Mouse (Mus musculus): Measurements from ENCODE around the gene Ctsa.

Ctsa gene

DNA sequence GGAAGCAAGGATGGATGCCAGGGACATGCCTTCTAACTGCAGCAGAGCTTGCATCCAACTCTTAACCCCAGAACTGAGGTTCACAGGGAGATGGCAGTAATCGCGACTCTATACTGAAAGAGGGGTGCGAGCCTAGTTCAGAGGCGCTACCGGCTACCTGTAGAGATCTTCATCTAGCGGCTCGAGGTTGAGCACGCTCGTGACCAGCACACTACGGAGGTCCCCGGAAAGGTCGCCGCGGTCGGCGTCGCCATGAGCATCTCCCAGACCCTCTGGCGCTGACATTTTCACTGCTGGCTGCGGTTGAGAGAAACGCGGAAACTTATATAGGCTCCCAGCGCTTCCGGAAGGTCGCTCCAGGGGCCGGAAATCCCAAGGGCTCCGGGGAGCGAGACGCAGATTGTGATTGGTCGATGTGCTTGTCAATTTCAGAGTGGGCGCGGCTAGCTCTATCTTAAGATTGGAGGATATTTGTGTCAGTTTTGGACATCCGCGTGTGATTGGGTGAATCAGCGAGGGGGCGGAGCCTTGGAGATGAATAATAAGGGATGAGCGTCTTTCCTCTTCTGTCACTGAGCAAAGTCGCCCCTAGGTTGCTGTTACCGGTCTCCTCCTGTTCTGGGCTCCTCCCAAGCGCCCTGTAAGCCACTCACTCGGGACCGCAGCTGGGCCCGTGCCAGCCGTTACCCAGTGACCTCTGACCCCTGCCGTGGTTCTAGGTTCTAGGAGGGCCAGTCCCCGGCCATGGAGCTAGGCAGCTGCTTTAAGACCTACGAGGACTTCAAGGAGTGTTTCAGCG, 27.9 kb upstream of the Ctsa start, which contains the start of the genes Acot8 and Zswim3:
Gene Acot8, minus strand, starts transcription at position 350 of the 799 bp plus-strand sequence.
Gene Zswim3, plus strand, starts transcription at position 566 of the 799 bp plus-strand sequence.
- peak; percentile 100 for DNase-seq (ENCODE audit: low spot score)

DNA sequence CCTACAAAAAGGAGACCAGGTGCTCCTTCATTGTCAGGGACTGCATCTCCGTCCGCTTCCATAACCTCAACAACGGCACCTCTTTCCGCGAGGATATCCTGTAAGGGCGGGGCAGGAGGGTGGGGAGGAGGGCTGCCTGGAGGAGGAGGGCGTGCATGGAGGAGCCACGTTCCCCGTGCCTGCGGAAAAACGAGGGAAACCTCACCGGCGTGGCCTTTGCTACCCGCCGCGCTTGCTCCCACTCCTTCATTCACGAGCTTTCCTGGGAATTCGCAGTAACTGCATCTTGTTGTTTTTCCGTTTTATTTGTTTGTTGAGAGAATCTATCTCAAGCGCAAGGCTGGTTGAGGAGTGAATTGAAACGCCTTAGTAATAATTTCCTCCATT, 27.3 kb upstream of the Ctsa start:
- no peak for DNase-seq (ENCODE audit: low spot score)

DNA sequence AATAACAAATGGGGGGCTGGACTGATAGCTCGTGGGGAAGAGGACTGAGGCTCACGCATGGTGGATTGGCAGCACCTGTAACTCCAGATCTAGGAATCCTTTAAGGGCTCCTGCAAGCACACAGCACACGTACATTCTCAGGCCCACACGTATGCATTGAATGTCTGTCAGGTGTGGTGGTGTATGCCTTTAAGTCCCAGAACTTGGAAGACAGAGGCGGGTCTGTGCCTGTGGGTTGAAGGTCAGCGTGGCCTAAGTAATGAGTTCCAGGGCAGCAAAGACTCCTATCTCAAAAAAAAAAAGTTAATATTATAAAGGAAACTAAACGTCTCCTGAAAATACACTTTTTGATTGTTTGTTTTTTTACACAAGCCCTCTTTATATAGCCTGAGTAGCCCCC, 26.1 kb upstream of the Ctsa start:
- DNase-seq (ENCODE audit: low spot score) = no peak

DNA sequence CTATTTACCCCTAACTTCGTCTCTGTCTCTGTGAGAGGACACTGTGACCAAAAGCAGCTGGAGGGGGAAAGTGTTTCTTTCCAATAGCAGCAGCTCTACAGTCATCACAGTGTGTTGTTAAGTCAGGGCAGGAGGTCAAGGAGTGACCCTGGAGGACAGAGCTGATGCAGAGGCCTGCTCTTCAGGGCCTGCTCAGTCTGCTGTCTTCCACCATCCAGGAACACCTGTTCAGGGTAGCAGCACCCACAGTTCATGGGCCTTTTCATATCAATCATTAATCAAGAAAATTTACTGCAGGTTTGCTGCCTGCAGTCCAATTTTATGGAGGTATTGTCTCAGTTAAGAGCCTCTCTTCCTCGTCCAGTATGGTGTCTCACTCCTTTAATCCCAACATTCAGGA, 19.1 kb upstream of the Ctsa start:
- no peak for DNase-seq (ENCODE audit: low spot score)

DNA sequence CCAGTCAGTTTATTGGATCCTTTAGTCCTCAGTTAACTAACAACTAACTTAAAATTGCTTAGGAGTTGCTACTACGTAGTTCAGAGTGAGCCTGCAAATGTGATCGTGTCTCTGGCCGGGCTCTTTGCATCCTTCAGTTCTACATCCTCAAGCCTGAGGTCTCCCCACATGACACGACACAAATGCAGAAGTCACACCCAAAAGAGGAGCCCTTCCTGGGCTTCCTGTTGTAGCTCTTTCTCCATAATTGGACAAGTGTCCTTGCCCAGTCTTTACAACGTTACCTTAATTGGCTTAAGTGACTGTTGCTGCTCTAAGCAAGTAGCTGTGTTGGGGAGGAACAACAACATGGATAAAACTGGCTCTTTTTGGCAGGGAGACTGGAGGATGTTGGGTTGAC, 17.3 kb upstream of the Ctsa start:
- no peak for DNase-seq (ENCODE audit: low spot score)

DNA sequence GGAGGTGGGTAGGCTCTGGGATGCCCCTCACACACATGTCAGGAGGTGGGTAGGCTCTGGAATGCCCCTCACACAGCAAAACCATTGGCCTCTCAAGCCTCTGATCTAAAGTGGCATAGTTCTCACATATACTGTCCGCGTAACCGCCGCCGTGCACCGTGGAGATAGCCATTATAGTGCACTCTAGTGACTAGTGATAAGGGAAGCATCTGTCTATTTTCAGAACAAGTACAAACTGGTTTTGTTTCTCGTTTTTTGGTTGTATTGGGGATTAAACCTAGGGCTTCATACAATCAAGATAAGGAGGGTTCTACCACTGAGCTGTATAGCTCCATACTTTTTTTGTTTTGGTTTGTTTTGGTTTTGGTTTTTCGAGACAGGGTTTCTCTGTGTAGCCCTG, 16.9 kb upstream of the Ctsa start:
- DNase-seq (ENCODE audit: low spot score) = no peak

DNA sequence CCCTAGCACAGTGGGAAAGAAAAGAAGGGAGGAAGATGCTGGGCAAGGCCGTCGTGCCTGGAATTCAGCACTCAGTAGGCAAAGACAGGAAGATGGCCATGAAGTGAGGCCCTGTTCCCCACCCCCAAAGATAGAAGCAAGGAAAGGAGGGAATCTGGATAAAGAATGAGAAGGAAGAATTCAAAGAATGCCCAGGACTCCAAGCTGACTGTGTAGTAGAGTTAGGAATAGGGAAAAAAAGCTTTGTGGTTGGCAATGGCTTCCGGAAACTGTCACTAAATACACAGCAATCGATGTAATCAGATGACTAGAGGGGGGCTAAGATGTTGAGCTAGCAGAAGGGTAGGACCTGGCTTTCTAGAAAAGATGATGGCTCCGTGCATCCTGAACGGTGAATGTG, 15.5 kb upstream of the Ctsa start:
- no peak for DNase-seq (ENCODE audit: low spot score)

DNA sequence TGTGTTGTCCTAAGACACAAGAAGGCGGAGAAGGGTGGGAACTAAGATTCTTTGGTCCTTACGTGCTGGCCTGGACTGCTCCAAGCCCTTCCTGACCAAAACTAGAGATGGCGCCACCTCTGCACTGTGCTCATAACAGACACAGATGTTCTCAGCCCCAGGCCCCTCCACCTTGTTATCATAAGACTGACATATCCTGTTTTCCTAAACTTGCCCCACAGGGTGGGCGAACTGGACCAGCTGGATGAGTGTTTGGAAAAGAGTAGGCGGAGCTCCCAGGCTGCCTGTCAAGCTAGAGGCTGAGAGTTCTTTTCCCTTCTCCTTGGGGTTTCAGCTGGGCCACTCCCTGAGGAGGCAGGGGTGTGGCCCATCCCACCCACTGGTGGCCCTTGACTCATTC, 15.0 kb upstream of the Ctsa start:
- no peak for DNase-seq (ENCODE audit: low spot score)

DNA sequence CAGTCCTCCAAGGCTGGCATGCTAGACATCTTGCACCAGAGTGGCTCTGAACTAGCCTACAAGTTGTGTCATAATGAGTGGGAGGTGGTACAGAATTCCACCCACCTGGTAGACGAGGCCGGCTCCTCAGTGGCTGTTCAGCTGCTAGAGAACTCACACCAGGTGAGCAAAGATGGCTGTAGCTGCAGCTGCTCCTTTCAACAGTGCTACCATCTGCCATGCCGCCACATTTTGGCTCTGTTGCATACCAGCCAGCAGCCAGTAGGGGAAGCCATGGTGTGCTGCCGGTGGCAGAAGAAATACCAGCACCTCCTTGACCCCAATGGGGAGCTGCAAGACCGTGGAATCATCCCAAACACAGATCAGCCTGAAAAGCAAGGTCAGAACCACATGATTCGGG, 11.6 kb upstream of the Ctsa start:
- no peak for DNase-seq (ENCODE audit: low spot score)

DNA sequence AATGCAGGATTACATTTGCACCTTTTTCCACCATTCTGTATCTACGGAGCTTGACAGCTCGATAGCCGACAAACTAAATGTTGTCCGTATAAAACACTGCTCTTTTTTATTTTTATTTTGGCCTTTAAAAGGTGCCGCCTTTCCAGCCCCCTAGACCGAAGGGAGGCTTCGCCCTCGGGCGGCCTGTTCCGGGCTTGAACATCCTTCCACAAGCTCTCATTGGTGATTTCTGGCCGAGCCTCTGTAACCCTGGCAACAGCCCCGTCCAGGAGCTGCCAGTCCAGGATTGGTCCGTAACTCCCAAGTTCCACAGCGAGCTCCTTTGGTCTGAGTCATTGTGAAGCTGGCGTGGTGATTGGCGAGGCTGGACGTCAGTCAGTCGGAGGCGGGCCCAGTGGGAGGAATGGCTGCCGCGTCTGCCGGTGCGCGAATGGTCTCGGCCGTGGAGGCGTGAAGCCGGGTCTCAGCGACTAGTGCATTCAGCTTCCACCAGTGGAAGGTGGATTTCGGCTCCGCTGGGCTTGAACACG, 10.0 kb upstream of the Ctsa start, which contains the start of gene Zswim1:
Gene Zswim1, plus strand, starts transcription at position 51 of the 530 bp plus-strand sequence.
- DNase-seq (ENCODE audit: low spot score) = peak; percentile 100

DNA sequence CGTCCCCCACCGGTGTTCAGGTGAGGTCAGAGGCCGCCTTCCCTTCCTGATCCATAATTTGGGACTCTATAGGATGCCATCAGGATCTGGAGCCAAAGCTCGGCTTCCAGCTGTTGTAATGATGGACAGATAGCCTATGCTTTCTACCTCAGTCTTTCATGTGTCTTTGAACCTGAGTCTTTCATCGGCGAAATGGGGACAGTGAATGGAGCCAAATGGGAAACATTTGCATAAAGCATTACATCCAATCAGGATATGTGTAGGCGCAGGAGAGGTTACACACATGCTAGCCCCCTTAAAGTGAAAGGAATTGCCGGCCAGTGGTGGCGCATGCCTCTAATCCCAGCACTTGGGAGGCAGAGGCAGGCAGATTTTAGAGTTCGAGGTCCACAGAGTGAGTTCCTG, 9.5 kb upstream of the Ctsa start:
- DNase-seq (ENCODE audit: low spot score) = peak; percentile 65

DNA sequence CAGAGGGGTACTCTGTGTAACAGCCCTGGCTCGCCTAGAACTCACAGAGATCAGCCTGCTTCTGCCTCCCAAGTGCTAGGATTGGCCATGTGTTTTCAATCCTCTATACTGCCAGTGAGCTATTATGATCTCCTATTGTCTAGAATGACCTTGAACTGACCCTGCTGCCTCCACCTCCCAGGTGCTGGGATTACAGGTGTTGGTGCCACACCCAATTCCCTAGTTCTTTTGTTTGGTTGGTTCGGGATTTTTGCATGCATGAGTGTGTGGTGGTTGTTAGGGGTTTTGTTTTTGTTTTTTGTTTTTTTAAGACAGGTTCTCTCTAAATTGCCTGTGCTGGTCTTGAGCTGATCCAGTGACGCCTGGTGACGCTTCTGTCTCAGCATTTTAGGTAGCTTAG, 8.7 kb upstream of the Ctsa start:
- DNase-seq (ENCODE audit: low spot score) = no peak

DNA sequence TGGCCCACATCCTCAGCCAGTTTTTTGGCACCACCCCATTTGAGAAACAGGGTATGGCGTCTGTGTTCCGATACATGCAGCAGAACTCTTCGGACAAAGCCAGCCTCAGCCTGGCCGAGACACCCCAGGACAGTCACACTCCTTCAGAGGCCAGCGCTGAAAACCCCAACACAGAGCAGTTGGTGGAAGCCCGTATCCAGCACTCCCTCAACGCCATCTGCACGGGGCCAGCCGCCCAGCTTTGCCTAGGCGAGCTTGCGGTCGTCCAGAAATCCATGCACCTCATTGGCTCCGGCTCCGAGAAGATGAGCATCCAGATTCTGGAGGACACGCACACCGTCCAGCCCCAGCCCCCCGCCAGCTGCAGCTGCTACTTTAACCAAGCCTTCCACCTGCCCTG, 7.2 kb upstream of the Ctsa start:
- no peak for DNase-seq (ENCODE audit: low spot score)

DNA sequence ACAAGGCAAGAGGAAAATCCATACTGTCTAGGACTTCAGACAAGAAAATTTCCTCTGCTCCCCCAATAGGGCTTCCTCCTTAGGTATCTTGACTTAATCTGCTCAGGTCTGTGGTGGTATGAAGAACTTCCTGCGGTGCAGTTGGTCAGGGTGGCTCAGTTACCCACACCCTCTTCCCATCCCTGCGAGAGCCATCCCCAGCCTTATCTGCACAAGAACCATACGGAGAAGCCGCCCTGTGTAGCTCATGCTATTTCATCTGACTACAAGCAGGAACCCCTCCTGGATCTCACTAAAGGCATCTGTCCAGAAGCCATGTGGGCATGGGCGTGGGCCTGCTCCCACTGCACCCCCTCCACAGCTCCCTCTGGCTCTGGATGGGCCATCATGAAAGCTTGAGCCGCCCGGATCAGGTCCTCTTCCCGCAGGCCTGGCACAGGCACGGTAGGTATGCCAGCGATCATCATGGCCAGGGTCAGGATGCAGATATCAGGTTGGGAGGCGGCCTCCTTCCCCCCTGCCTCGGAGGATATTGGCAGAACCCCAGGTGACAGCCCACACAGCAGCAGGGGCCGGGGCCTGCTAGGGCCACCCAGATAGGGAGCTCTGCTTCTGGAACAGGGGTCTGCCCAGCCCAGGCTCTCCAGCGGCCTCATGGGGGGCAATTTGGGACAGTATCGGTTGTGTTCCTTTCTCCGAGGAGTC, 5.4 kb upstream of the Ctsa start:
- DNase-seq (ENCODE audit: low spot score) = no peak

DNA sequence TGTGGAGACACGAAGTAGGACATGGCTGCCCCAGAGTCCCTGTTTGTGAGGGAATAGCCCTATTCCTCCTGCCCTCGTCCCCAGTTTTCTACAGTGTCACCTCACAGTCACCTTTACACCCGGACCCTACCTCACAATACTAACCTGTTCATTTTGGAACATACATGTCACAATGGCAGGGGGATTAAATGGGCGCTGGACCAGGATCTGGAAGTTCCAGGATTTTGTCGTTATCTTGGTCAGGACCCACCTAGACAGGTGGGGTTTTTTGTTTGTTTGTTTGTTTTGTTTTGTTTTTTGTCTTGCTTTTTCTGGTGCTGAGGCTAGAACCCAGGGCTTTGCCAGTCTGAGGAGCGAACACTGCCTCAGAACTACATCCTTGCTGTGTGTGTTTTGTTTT, 4.2 kb upstream of the Ctsa start, which contains the start of gene Spata25:
Gene Spata25, minus strand, starts transcription at position 101 of the 400 bp plus-strand sequence.
- no peak for DNase-seq (ENCODE audit: low spot score)

DNA sequence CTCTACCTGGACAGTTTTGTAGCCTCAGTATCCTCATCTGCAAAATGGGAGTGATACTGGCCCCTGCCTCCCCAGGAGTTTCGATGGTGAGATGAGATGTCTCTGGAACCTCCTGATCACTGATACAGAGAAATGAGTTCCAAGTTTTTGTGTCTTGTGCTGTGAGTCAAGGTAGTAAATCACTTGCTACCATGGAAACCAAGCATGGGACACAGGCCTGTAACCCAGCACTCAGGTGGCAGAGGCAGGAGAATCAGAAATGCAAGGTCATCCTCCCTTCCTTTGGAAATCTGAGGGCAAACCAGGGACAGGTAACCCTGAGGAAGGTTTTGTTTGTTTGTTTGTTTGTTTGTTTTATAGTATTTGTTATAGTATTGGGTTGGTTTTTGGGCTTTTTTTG, 3.6 kb upstream of the Ctsa start:
- no peak for DNase-seq (ENCODE audit: low spot score)

DNA sequence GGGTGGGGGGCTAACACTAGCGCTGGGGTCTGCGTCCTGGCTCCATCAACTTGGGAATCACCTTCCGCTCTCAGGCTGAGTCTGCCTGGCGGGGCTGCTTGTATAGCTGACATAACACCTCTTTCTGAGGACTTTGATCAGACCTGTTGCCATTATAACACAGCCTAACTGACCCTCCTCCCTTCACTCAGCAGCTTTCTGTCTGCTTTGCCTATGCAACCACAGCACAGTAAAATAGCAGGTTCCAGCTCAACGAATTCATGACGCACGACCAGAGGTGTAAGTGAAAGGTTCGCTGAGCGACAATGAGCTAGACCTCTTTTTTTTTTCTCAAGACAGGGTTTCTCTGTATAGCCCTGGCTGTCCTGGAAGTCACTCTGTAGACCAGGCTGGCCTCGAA, 1.6 kb upstream of the Ctsa start:
- DNase-seq (ENCODE audit: low spot score) = no peak

DNA sequence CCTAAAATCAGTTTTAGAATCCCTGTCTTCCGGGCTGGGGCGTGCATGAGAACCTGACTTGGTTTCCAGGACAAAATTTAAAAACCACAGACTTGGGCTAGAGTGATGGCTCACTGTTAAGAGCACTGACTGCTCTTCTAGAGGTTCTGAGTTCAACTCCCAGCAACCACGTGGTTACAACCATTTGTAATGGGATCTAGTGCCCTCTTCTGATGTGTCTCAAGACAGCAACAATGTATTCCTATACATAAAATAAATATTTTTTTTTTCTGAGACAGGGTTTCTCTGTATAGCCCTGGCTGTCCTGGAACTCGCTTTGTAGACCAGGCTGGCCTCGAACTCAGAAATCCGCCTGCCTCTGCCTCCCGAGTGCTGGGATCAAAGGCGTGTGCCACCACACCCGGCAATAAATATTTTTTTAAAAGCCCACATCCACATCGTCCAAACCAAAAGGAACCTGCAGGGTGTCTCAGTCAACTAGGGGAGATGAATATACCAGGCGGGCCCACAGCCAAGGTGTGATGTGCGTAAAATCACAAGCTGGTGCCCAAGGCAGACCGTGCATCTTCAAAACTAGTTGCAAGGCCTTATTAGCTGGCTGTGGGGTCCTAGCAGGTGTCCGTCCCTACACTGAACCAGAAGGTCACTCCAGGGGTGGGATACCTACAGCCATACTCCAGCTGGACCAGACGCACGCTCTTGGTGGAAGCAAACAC, 483 bp upstream of the Ctsa start:
- no peak for DNase-seq (ENCODE audit: low spot score)

DNA sequence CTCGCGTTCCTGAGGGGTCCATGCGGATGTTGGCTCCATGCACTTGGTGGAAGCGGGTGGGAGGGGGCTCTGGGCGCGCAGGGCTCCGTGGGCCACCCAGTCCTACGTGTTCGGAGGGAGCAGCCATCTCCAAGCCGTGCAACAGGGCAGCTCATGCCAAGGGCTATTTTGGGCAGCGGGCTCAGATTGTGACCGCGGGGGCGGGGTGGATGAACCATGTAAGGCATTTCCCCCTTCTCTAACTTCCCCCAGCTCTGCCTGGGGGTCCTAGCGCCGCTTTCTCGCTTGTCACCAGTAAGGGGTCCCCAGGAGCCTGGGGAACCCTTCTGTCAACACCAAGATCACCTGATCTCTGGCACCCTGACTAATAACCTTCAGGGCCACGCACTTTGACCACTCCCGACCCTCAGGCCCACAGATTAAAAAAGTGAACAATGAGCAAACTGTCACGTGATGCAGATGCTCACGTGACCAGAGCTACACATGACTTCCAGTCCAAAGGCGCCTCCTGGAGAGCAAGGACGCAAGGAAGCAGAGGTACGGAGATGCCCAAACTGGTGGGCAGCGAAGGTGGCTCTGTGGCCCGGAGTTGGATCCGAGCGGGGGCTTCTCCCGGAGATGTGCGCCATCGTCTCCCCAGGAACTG, 764 bp downstream of the Ctsa start, which contains the start of gene Neurl2:
Gene Neurl2, minus strand, starts transcription at position 143 of the 646 bp plus-strand sequence.
- DNase-seq (ENCODE audit: low spot score) = peak; percentile 96

DNA sequence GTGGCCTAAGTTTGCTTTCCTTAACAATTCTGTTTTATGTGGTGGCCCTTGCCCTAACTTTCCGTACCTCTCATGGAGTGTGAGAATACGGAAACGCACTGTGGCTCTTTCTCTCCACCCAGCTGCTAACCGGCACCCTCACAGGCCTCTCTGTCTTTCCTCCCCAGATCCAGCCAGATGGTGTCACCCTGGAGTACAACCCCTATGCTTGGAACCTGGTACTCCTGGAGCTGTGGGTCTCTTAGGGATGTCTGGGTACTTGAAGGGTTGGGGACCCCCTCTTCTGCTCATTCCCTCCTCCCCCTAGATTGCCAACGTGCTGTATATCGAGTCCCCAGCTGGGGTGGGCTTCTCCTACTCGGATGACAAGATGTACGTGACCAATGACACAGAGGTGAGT, 1.9 kb downstream of the Ctsa start:
- no peak for DNase-seq (ENCODE audit: low spot score)

DNA sequence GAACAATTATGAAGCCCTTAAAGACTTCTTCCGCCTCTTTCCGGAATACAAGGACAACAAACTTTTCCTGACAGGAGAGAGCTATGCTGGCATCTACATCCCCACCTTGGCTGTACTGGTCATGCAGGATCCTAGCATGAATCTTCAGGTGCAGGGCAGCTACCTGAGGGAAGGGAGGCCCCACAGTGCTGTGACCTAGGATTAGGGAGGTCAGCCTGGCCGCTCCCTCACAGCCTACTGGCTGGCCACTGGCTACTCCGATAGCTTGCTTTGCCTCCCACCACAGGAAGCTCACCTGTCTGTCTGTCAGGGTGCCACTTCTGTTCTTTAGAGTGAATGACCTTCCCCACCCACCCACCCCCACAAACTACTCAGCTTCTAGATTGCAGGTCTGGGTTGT, 2.5 kb downstream of the Ctsa start:
- no peak for DNase-seq (ENCODE audit: low spot score)

DNA sequence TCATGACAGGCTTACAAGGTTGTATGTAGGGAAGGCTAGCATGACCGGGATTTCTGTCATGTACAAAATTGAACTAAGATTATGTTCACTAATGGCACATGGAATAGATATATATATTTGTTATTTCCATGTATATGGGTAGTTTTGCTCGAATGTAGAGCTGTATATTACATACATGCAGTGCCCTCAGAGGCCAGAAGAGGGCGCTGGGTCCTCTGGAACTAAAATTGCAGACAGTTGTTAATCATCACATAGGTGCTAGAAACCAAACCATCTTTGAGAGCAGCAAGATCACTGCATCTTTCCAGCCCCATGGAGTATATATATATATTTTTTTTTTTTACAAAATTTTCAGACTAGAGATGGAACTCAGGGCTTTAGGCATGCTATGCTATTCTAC, 13.1 kb downstream of the Ctsa start:
- DNase-seq (ENCODE audit: low spot score) = no peak

Measured in retina, embryonic 14.5 days (tissue).